Mouse (Mus musculus) lung, postnatal 0 days (tissue): ENCODE measurements at regions not wholly inside any gene's neighbourhood (a gene's known extent, or its start where the extent isn't known, plus 50 kb on each side); places are given as distances from the start of the nearest gene placed in this dataset.

Experiments
- CTCF ChIP-seq: IDR thresholded peaks from 2 replicates; pipeline ENCODE4 v1.5.1; 2016; ENCODE audit warnings: antibody characterized with exemption, mild to moderate bottlenecking
- EP300 ChIP-seq: IDR thresholded peaks from 2 replicates; pipeline ENCODE4 v1.6.1; 2016; ENCODE audit warnings: antibody characterized with exemption, mild to moderate bottlenecking, control low read depth

- TF ChIP-seq EP300 = no peak
- no peak for TF ChIP-seq CTCF
Measured at GRCm38 (mm10) chr9:33800250-33800649, 685.4 kb upstream of the Kirrel3 start.
